Mouse (Mus musculus): Measurements from ENCODE around the gene Lats2.
"Not testable (repeated sequence)": the region's sequence is repeated elsewhere in the genome, so short reads cannot be mapped to it uniquely, and the experiment has no call there.

Lats2 gene

GRCm38 (mm10) chr14:57758237-57758636 lies at the start of gene Lats2:
Gene Lats2, minus strand, starts transcription at chr14:57758388.
- DNase-seq (ENCODE audit: extremely low read depth, low read depth) = no peak

GRCm38 (mm10) chr14:57803731-57804130 lies 45.5 kb upstream of the Lats2 start:
- DNase-seq (ENCODE audit: extremely low read depth, low read depth) = no peak

- DNase-seq (ENCODE audit: extremely low read depth, low read depth) = peak; percentile 95
Measured at GRCm38 (mm10) chr14:57797991-57798931, 40.1 kb upstream of the Lats2 start, which contains the start of gene Sap18. Gene Sap18, plus strand, starts transcription at chr14:57798180.

DNA sequence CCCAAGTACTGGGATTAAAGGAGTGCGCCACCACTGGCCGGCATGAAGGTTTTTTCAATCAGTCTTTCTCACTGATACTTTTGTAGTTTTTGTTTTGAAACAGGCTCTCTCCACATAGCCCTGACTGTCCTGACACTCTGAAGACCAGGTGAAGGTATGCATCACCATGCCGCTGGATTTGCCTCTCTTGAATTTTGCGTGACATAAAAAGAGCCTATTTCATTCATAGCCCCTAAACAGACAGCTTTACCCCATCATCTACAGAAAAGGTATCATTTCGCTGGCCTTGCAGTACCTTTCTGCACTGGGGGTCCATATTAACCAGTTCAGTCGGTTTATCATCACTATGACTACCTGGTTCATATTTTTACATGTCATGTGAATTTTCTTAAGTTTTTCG lies 39.4 kb upstream of the Lats2 start:
- peak; percentile 30 for DNase-seq (ENCODE audit: extremely low read depth, low read depth)

- no peak for DNase-seq (ENCODE audit: extremely low read depth, low read depth)
Measured at GRCm38 (mm10) chr14:57791171-57791570, 33.0 kb upstream of the Lats2 start.

- no peak for DNase-seq (ENCODE audit: extremely low read depth, low read depth)
Measured at GRCm38 (mm10) chr14:57789759-57790158, 31.6 kb upstream of the Lats2 start.

- DNase-seq (ENCODE audit: extremely low read depth, low read depth) = no peak
Measured at GRCm38 (mm10) chr14:57789311-57789710, 31.1 kb upstream of the Lats2 start.

GRCm38 (mm10) chr14:57787406-57787805 lies 29.2 kb upstream of the Lats2 start:
- DNase-seq (ENCODE audit: extremely low read depth, low read depth) = no peak

- peak; percentile 65 for DNase-seq (ENCODE audit: extremely low read depth, low read depth)
Measured at GRCm38 (mm10) chr14:57772157-57772815, 14.1 kb upstream of the Lats2 start.

GRCm38 (mm10) chr14:57769102-57769501 lies 10.9 kb upstream of the Lats2 start:
- no peak for DNase-seq (ENCODE audit: extremely low read depth, low read depth)

GRCm38 (mm10) chr14:57760447-57761412 lies 2.5 kb upstream of the Lats2 start:
- no peak for DNase-seq (ENCODE audit: extremely low read depth, low read depth)

DNA sequence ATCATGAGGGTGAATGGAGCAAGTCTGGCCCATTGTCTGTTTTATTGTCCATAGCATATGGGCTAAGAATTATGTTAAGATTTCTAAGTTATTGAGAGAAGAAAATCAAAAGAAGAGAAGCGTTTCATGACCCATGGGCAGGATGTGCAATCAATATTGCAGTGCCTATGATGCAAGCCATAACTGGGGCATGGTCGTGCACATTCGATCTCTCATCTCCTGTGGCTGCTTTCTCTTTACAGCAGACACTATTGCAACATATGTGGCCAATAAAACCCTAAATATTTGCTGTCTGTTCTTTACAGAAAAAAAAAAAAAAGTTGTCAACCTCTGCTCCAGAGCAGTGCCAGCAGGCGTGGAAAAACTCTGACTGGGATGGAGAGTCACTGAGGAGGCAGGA lies 2.1 kb downstream of the Lats2 start:
- DNase-seq (ENCODE audit: extremely low read depth, low read depth) = no peak

- no peak for DNase-seq (ENCODE audit: extremely low read depth, low read depth)
Measured at GRCm38 (mm10) chr14:57755661-57756060, 2.5 kb downstream of the Lats2 start.

DNA sequence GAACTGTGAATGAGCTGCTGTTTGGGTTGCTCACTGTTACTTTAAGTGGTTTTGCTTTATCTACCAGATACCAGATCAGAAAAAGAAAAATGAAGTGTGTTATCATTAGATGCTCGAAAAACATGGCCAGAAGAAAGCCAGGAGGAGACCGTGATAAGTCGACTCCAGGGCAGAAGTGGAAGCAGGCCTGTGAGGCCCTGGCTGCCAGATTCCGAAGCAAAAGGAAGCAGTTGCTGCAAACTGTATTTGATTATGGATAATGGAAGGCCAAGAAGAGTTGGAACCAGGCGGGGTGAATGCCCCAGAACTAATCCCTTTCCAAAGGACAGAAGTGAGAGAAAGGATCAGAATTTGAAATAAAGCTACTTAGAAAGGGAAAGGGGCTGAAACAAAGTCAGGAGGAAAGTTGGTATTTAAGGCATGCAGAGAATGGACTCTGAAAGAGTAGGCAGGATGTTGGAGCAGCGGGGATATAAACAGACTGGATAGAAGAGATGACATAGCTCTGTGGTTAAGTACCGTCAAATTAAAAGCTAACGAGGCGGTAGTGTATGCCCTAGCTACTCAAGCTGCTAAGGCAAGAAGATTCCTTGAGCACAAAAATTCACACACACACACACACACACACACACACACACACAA lies 4.7 kb downstream of the Lats2 start:
- peak; percentile 61 for DNase-seq (ENCODE audit: extremely low read depth, low read depth)

- DNase-seq (ENCODE audit: extremely low read depth, low read depth) = not testable (repeated sequence)
Measured at GRCm38 (mm10) chr14:57751006-57751405, 7.2 kb downstream of the Lats2 start.

DNA sequence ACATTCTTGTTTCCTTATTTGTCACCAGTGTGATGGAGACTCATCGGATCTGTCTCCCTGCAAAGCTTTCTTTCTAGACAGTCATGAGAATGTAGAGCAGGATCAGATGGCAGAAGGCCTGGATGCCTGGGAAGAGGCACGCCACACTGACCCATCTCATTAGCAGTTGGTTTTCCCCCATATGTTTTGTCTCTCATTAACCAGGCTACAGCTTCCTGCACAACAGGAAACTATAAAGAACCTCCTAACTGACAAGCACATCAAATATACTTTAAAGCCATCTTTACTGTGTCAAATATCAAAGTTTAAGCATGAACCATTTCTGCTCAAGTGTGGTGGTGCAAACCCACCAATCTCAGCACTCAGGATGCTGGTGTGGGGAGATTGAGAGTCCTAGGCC lies 8.7 kb downstream of the Lats2 start:
- no peak for DNase-seq (ENCODE audit: extremely low read depth, low read depth)

- DNase-seq (ENCODE audit: extremely low read depth, low read depth) = peak; percentile 64
Measured at GRCm38 (mm10) chr14:57746001-57746771, 12.0 kb downstream of the Lats2 start, which contains the start of gene Gm49361. Gene Gm49361, minus strand, starts transcription at chr14:57746103.

DNA sequence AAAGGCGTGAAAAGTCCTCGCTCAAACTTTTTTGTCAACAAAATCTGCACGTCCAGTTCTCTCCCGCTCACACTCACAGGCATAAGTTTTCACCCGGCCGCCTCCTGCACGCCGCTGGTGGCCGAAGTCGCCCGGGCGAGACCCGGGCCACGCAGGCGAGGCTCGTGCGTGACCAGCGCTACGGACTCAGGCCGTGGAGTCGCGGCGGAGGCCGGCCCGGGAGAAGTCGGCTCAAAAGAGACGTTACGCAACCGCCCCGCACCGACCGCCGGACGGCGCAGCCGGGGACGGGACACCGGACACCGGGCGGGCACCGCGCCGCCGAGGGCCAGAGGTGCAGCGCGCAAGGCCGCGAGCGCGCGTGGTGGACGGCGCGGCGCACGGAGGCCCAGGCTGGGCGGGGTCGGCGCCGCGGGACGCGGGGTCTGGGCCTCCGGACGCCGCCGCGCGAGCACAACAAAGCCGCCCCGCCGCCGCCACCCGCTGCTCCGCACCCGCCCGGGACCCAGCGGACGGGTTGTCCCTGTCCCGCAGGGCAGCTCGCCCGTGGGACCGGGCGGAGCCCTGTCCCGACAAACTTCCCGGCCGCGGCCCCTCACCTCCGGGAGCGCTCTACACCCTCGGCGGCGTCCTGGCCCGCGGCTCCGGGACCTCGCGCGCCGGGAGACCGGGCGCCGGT lies 12.8 kb downstream of the Lats2 start:
- DNase-seq (ENCODE audit: extremely low read depth, low read depth) = no peak

DNA sequence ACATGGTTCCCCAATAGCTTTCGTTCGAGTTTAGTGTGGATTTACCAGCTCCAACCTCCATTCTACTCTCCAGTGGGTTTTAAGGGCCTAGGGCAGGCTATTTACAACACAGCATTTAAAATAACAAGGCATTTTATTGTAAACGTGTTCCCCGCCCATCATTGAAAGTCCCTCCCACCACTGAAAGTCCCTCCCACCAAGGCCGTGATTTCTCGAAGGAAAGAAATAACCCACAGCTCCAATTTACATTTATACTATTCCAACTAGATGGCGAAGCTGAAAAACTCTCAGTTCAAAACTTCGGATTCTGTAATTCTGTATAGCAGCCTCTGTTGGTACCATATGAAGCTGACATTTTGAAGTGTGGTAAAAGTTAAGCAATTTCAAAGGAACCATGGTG lies 13.6 kb downstream of the Lats2 start:
- no peak for DNase-seq (ENCODE audit: extremely low read depth, low read depth)
